Mouse (Mus musculus): ENCODE measurements around the gene Pdik1l. TPM values are rescaled to one million over a fixed set of nuclear protein-coding genes. Genes with fewer than 3 reads are reported as not detected.
"Not testable (repeated sequence)": the region's sequence is repeated elsewhere in the genome, so short reads cannot be mapped to it uniquely, and the experiment has no call there.

The Pdik1l gene
- total and polyA plus RNA-seq, 3 experiments: 4.0 to 53.2 (median 42.9) TPM

GRCm38 (mm10) chr4:134297369-134297768 lies 9.7 kb upstream of the Pdik1l start:
- no peak for TF ChIP-seq GATA2 (IDR thresholded peaks at IDR 0.05; ENCODE audit: borderline replicate concordance, low read depth, low read length)
- TF ChIP-seq GATA1 (IDR thresholded peaks at IDR 0.05; ENCODE audit: borderline replicate concordance, low read length): no peak
- no peak for TF ChIP-seq CTCF (IDR thresholded peaks at IDR 0.05; ENCODE audit: low read depth, low read length)
- TF ChIP-seq TAL1 (conservative IDR thresholded peaks at IDR 0.05; ENCODE audit: low read depth, low read length): no peak
- no peak for TF ChIP-seq POLR2AphosphoS5 (IDR thresholded peaks at IDR 0.05; ENCODE audit: insufficient replicate concordance, low read depth, low read length)
- H3K27me3 ChIP-seq (ENCODE audit: insufficient read depth, low read length): peaks cover 20% of the 10 kb centered on the region

GRCm38 (mm10) chr4:134296523-134296922 lies 8.8 kb upstream of the Pdik1l start:
- Histone ChIP-seq H3K4me3 (ENCODE audit: low read depth, low read length) (no peak overlapping the region), H3K4me1 (ENCODE audit: insufficient read depth, low read depth, low read length) (peaks cover 27% of the 10 kb centered on the region), H3K9me3 (replicated peaks) (peaks cover 3% of the 10 kb centered on the region; the same call in 1 of the 2 replicates), H3K27me3 (ENCODE audit: insufficient read depth, low read length) (peaks cover 19% of the 10 kb centered on the region), H3K36me3 (replicated peaks) (no peaks in the 10 kb centered on the region)
- no peak for ATAC-seq (ENCODE audit: extremely low read depth, insufficient number of reproducible peaks, low FRiP score, poor library complexity, severe bottlenecking)
- TF ChIP-seq TAL1 (conservative IDR thresholded peaks at IDR 0.05; ENCODE audit: low read depth, low read length) (no peak), GATA1 (IDR thresholded peaks at IDR 0.05; ENCODE audit: borderline replicate concordance, low read length) (no peak), POLR2AphosphoS5 (IDR thresholded peaks at IDR 0.05; ENCODE audit: insufficient replicate concordance, low read depth, low read length) (no peak), CTCF (IDR thresholded peaks at IDR 0.05; ENCODE audit: low read depth, low read length) (no peak), GATA2 (IDR thresholded peaks at IDR 0.05; ENCODE audit: borderline replicate concordance, low read depth, low read length) (no peak)
- no peak for DNase-seq (ENCODE audit: low spot score)

More at GRCm38 (mm10) chr4:134297369-134297768, 9.7 kb upstream of the Pdik1l start:
- DNase-seq (ENCODE audit: low spot score): no peak
- H3K9me3 ChIP-seq (replicated peaks): peaks cover 3% of the 10 kb centered on the region; the same call in 1 of the 2 replicates
- no peak for ATAC-seq (ENCODE audit: extremely low read depth, insufficient number of reproducible peaks, low FRiP score, poor library complexity, severe bottlenecking)
- no peaks in the 10 kb centered on the region for H3K36me3 ChIP-seq (replicated peaks)
- no peak overlapping the region for H3K4me3 ChIP-seq (ENCODE audit: low read depth, low read length)
- peaks cover 22% of the 10 kb centered on the region for H3K4me1 ChIP-seq (ENCODE audit: insufficient read depth, low read depth, low read length)

- not testable (repeated sequence) for H3K36me3 ChIP-seq (replicated peaks); DNase-seq (ENCODE audit: low spot score); H3K4me3 ChIP-seq (ENCODE audit: low read depth, low read length); H3K9me3 ChIP-seq (replicated peaks); ATAC-seq (ENCODE audit: extremely low read depth, insufficient number of reproducible peaks, low FRiP score, poor library complexity, severe bottlenecking)
- Histone ChIP-seq H3K4me1 (ENCODE audit: insufficient read depth, low read depth, low read length) (peaks cover 27% of the 10 kb centered on the region), H3K27me3 (ENCODE audit: insufficient read depth, low read length) (peaks cover 18% of the 10 kb centered on the region)
Observed at GRCm38 (mm10) chr4:134296096-134296495, 8.4 kb upstream of the Pdik1l start.

- no peak for TF ChIP-seq CTCF (IDR thresholded peaks at IDR 0.05; ENCODE audit: low read depth, low read length)
- no peak for TF ChIP-seq POLR2AphosphoS5 (IDR thresholded peaks at IDR 0.05; ENCODE audit: insufficient replicate concordance, low read depth, low read length)
- no peak for TF ChIP-seq GATA2 (IDR thresholded peaks at IDR 0.05; ENCODE audit: borderline replicate concordance, low read depth, low read length)
- no peak for TF ChIP-seq TAL1 (conservative IDR thresholded peaks at IDR 0.05; ENCODE audit: low read depth, low read length)
- no peak for TF ChIP-seq GATA1 (IDR thresholded peaks at IDR 0.05; ENCODE audit: borderline replicate concordance, low read length)
- Histone ChIP-seq H3K4me3 (ENCODE audit: low read depth, low read length) (no peak overlapping the region), H3K9me3 (replicated peaks) (peaks cover 3% of the 10 kb centered on the region; the same call in 1 of the 2 replicates), H3K27me3 (ENCODE audit: insufficient read depth, low read length) (peaks cover 18% of the 10 kb centered on the region), H3K4me1 (ENCODE audit: insufficient read depth, low read depth, low read length) (peaks cover 16% of the 10 kb centered on the region), H3K36me3 (replicated peaks) (peaks cover 5% of the 10 kb centered on the region)
- no peak for DNase-seq (ENCODE audit: low spot score)
- ATAC-seq (ENCODE audit: extremely low read depth, insufficient number of reproducible peaks, low FRiP score, poor library complexity, severe bottlenecking): no peak
Observed at GRCm38 (mm10) chr4:134293692-134294163, 6.0 kb upstream of the Pdik1l start.

GRCm38 (mm10) chr4:134293061-134293691 lies 5.5 kb upstream of the Pdik1l start:
- Histone ChIP-seq H3K36me3 (replicated peaks) (peaks cover 5% of the 10 kb centered on the region), H3K4me3 (ENCODE audit: low read depth, low read length) (no peak overlapping the region), H3K27me3 (ENCODE audit: insufficient read depth, low read length) (peaks cover 18% of the 10 kb centered on the region), H3K9me3 (replicated peaks) (peaks cover 3% of the 10 kb centered on the region; the same call in 1 of the 2 replicates), H3K4me1 (ENCODE audit: insufficient read depth, low read depth, low read length) (peaks cover 22% of the 10 kb centered on the region)
- no peak for TF ChIP-seq GATA2 (IDR thresholded peaks at IDR 0.05; ENCODE audit: borderline replicate concordance, low read depth, low read length)
- no peak for TF ChIP-seq TAL1 (conservative IDR thresholded peaks at IDR 0.05; ENCODE audit: low read depth, low read length)
- TF ChIP-seq POLR2AphosphoS5 (IDR thresholded peaks at IDR 0.05; ENCODE audit: insufficient replicate concordance, low read depth, low read length): no peak
- no peak for TF ChIP-seq GATA1 (IDR thresholded peaks at IDR 0.05; ENCODE audit: borderline replicate concordance, low read length)
- no peak for TF ChIP-seq CTCF (IDR thresholded peaks at IDR 0.05; ENCODE audit: low read depth, low read length)
- no peak for ATAC-seq (ENCODE audit: extremely low read depth, insufficient number of reproducible peaks, low FRiP score, poor library complexity, severe bottlenecking)
- no peak for DNase-seq (ENCODE audit: low spot score)

GRCm38 (mm10) chr4:134292067-134292466 lies 4.4 kb upstream of the Pdik1l start:
- Histone ChIP-seq H3K27me3 (ENCODE audit: insufficient read depth, low read length) (peaks cover 18% of the 10 kb centered on the region), H3K4me3 (ENCODE audit: low read depth, low read length) (no peak overlapping the region), H3K36me3 (replicated peaks) (peaks cover 5% of the 10 kb centered on the region), H3K9me3 (replicated peaks) (peaks cover 3% of the 10 kb centered on the region; the same call in 1 of the 2 replicates), H3K4me1 (ENCODE audit: insufficient read depth, low read depth, low read length) (peaks cover 24% of the 10 kb centered on the region)
- DNase-seq (ENCODE audit: low spot score) (no peak), ATAC-seq (ENCODE audit: extremely low read depth, insufficient number of reproducible peaks, low FRiP score, poor library complexity, severe bottlenecking) (no peak)
- TF ChIP-seq GATA2 (IDR thresholded peaks at IDR 0.05; ENCODE audit: borderline replicate concordance, low read depth, low read length): no peak
- no peak for TF ChIP-seq TAL1 (conservative IDR thresholded peaks at IDR 0.05; ENCODE audit: low read depth, low read length)
- TF ChIP-seq CTCF (IDR thresholded peaks at IDR 0.05; ENCODE audit: low read depth, low read length): peak; percentile 71; the same call in 1 of the 2 replicates
- no peak for TF ChIP-seq GATA1 (IDR thresholded peaks at IDR 0.05; ENCODE audit: borderline replicate concordance, low read length)
